Mouse (Mus musculus): ENCODE measurements around the gene Atf6. TPM values are rescaled to one million over a fixed set of nuclear protein-coding genes. Genes with fewer than 3 reads are reported as not detected.

Atf6 gene
- total and polyA plus RNA-seq, 3 experiments: 11.7 to 16.4 TPM; not detected in 1

- peaks cover 0 to 11% of the 10 kb centered on the region in 2 experiments; a peak in 2 of 4 replicates for H3K36me3 ChIP-seq (ENCODE audit: control insufficient read depth in 1 of 2, insufficient read depth in 2 of 2, low read length in 2 of 2)
- no peak overlapping the region for H3K27ac ChIP-seq (ENCODE audit: control insufficient read depth, low read depth, low read length)
- no peak overlapping the region for H3K4me3 ChIP-seq (ENCODE audit: control insufficient read depth in 1 of 2, insufficient read depth in 1 of 2, low read depth in 2 of 2, low read length in 2 of 2)
- TF ChIP-seq MYB (IDR thresholded peaks at IDR 0.05; ENCODE audit: low read depth, low read length): no peak
- no peak for TF ChIP-seq BHLHE40 (IDR thresholded peaks at IDR 0.05; ENCODE audit: borderline replicate concordance, low read depth, low read length)
- TF ChIP-seq NELFE (IDR thresholded peaks at IDR 0.05; ENCODE audit: low read depth, low read length): no peak
- TF ChIP-seq ZMIZ1 (IDR thresholded peaks at IDR 0.05; ENCODE audit: low read depth, low read length): no peak
- no peak for TF ChIP-seq MAFK (IDR thresholded peaks at IDR 0.05; ENCODE audit: borderline replicate concordance, low read depth, low read length)
- no peak for TF ChIP-seq SIN3A (IDR thresholded peaks at IDR 0.05; ENCODE audit: low read length)
- no peak for TF ChIP-seq POLR2A (IDR thresholded peaks at IDR 0.05; ENCODE audit: control insufficient read depth in 1 of 2, insufficient read depth in 1 of 2, low read depth in 1 of 2, low read length in 2 of 2, poor library complexity in 1 of 2)
- no peak for TF ChIP-seq CHD2 (IDR thresholded peaks at IDR 0.05; ENCODE audit: low read length)
- no peak for TF ChIP-seq TAL1 (IDR thresholded peaks at IDR 0.05; ENCODE audit: low read length)
- no peak for TF ChIP-seq GATA1 (IDR thresholded peaks at IDR 0.05; ENCODE audit: low read depth, low read length)
- TF ChIP-seq MXI1 (IDR thresholded peaks at IDR 0.05; ENCODE audit: low read depth, low read length): no peak
- no peak for TF ChIP-seq CHD1 (IDR thresholded peaks at IDR 0.05; ENCODE audit: low read depth, low read length)
- TF ChIP-seq TBP (IDR thresholded peaks at IDR 0.05; ENCODE audit: low read depth, low read length): no peak
- TF ChIP-seq JUND (IDR thresholded peaks at IDR 0.05; ENCODE audit: low read depth, low read length): no peak
- H3K9ac ChIP-seq (ENCODE audit: control insufficient read depth, low read depth, low read length, poor library complexity, severe bottlenecking): no peak overlapping the region
- H3K4me1 ChIP-seq (ENCODE audit: control insufficient read depth in 1 of 2, insufficient read depth in 2 of 2, low read length in 2 of 2): peaks cover 7 to 12% of the 10 kb centered on the region in 2 experiments
- DNase-seq (ENCODE audit: low read depth, low spot score): no peak
- no peaks in the 10 kb centered on the region for H3K79me2 ChIP-seq (ENCODE audit: control insufficient read depth, insufficient read depth, low read length, poor library complexity)
- no peaks in the 10 kb centered on the region for H3K27me3 ChIP-seq (ENCODE audit: control insufficient read depth in 1 of 2, insufficient read depth in 2 of 2, low read length in 2 of 2)
- no peaks in the 10 kb centered on the region for H3K9me3 ChIP-seq (replicated peaks; ENCODE audit: insufficient read depth, low read length)
These were observed 24.7 kb upstream of the Atf6 start for GRCm38 (mm10) chr1:170892279-170892678.

DNA sequence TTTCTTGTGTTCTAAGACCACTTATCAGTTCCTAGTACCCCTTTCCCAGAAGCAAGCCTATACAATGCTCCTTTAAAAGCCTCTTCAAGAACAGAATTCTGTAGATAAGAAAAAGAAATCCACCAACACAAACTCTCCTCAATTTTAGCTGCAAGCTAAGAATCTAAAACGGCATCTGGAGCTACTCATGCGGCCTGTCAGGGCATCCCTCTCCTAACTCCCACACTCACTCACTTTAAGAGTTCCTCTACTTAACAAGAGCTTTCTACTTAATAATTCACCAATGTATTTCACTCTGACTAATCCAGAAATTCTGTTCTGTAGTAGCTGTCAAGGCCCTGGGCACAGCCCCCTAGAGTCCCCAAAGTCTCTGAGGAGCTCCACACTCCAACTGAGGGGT lies 24.1 kb upstream of the Atf6 start:
- H3K27ac ChIP-seq (ENCODE audit: control insufficient read depth, low read depth, low read length): no peak overlapping the region

More for the DNA sequence above, 24.1 kb upstream of the Atf6 start:
- TF ChIP-seq EP300 (IDR thresholded peaks at IDR 0.05; ENCODE audit: low read depth in 1 of 2, low read length in 2 of 2) (no peak), NRF1 (IDR thresholded peaks at IDR 0.05; ENCODE audit: insufficient read depth, low read depth, low read length, poor library complexity, severe bottlenecking) (no peak), MYC (IDR thresholded peaks at IDR 0.05; ENCODE audit: low read depth, low read length) (no peak), MAZ (IDR thresholded peaks at IDR 0.05; ENCODE audit: low read depth, low read length) (no peak), USF2 (IDR thresholded peaks at IDR 0.05; ENCODE audit: borderline replicate concordance in 1 of 2, insufficient read depth in 1 of 2, low read depth in 1 of 2, low read length in 2 of 2) (no peak), MAFK (IDR thresholded peaks at IDR 0.05; ENCODE audit: borderline replicate concordance, low read depth, low read length) (no peak), MEF2A (IDR thresholded peaks at IDR 0.05; ENCODE audit: extremely low read depth, insufficient replicate concordance, low read depth, low read length, poor library complexity, severe bottlenecking) (no peak), CHD1 (IDR thresholded peaks at IDR 0.05; ENCODE audit: low read depth, low read length) (no peak), RAD21 (IDR thresholded peaks at IDR 0.05; ENCODE audit: low read depth, low read length) (no peak), GATA1 (IDR thresholded peaks at IDR 0.05; ENCODE audit: low read depth, low read length) (no peak), SMC3 (IDR thresholded peaks at IDR 0.05; ENCODE audit: low read depth, low read length) (no peak), USF1 (IDR thresholded peaks at IDR 0.05; ENCODE audit: low read depth, low read length) (no peak), SIN3A (IDR thresholded peaks at IDR 0.05; ENCODE audit: low read length) (no peak)
- Histone ChIP-seq H3K79me2 (ENCODE audit: control insufficient read depth, insufficient read depth, low read length, poor library complexity) (no peaks in the 10 kb centered on the region), H3K4me1 (ENCODE audit: control insufficient read depth in 1 of 2, insufficient read depth in 2 of 2, low read length in 2 of 2) (peaks cover 7 to 10% of the 10 kb centered on the region in 2 experiments), H3K9me3 (replicated peaks; ENCODE audit: insufficient read depth, low read length) (no peaks in the 10 kb centered on the region), H3K9ac (ENCODE audit: control insufficient read depth, low read depth, low read length, poor library complexity, severe bottlenecking) (no peak overlapping the region), H3K4me3 (ENCODE audit: control insufficient read depth in 1 of 2, insufficient read depth in 1 of 2, low read depth in 2 of 2, low read length in 2 of 2) (no peak overlapping the region), H3K36me3 (ENCODE audit: control insufficient read depth in 1 of 2, insufficient read depth in 2 of 2, low read length in 2 of 2) (peaks cover 0 to 7% of the 10 kb centered on the region in 2 experiments; a peak in 2 of 4 replicates), H3K27me3 (ENCODE audit: control insufficient read depth in 1 of 2, insufficient read depth in 2 of 2, low read length in 2 of 2) (no peaks in the 10 kb centered on the region)
- no peak for DNase-seq (ENCODE audit: low read depth, low spot score)

Measured in MEL (cell line).